Mouse (Mus musculus): ENCODE data around the gene Ctc1. TPM values are rescaled to one million over a fixed set of nuclear protein-coding genes. Genes with fewer than 3 reads are reported as not detected.

The Ctc1 gene
- total RNA-seq, 2 experiments from 2014 or later: 22.4 to 66.2 TPM

DNA sequence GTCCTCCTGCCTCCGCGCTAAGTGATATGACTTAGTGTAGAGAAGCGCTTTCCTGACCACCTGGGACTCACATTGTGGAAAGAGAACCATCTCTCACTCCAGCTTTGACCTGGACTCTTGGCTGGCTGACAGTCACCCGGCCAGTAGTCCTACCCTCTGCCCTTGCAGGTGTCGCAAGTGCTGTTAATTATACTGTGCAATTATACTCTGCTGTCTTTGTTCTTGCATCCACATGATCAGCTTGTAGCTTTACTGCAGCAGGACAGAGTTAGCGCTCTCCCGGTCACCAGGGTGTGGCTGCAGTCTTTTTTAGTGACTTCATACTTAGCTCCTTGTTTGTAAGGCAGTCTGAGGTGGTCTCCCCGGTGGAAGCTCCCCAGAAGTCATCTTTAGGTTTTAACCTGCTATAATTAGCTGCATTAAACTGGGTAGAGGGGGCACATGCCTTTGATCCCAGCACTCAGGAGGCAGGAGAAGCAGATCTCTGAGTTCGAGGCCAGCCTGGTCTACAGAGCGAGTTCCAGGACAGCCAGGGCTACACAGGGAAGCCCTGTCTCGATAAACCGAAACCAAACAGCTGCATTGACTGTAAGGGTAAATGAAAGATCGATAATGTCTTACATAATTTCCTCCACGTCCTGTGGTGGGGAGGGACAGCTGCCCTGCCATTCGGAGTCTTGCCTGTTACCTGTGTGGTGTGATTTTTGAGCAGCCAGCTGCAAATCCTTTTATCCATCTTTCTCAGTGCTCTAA, 64.6 kb downstream of the Ctc1 start:
- ATAC-seq (replicated peaks; ENCODE audit: poor library complexity, severe bottlenecking): 0 out of 2 replicates have a peak, but pooled peaks have one; percentile 12

DNA sequence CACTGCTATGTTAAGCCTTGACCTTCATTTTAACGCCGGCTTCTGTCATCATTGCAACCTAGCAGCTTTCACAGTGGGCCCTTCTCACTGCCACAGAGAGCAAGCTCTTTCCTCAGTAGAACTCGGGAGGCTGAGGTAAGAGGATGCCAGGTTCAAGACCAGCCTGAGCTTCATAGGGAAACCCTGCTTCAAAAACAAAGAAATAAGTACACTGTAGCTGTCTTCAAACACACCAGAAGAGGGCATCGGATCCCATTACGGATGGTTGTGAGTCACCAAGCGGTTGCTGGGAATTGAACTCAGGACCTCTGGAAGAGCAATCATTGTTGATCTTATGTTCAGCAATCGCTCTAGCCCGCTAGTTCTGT, 65.1 kb downstream of the Ctc1 start:
- no peak for ATAC-seq (replicated peaks; ENCODE audit: poor library complexity, severe bottlenecking)

DNA sequence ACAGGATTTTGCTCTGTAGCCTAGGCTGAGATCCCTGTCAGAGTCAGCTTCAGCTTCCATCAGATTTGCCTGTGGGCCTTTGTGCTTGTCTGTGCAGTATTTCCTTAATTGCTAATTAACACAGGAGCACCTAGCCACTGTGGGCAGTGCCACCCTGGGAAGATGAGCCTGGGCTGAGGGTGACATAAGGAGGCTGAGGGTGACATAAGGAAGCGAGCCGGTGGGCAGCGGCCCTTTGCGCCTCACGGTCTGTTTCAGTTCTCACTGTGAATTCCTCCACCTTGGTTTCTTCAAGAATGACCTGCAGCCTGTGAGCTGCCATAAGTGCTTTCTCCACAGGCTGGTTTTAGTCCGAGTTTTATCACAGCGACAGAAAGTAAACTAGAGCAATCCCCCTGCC, 65.9 kb downstream of the Ctc1 start:
- ATAC-seq (replicated peaks; ENCODE audit: poor library complexity, severe bottlenecking): no peak

DNA sequence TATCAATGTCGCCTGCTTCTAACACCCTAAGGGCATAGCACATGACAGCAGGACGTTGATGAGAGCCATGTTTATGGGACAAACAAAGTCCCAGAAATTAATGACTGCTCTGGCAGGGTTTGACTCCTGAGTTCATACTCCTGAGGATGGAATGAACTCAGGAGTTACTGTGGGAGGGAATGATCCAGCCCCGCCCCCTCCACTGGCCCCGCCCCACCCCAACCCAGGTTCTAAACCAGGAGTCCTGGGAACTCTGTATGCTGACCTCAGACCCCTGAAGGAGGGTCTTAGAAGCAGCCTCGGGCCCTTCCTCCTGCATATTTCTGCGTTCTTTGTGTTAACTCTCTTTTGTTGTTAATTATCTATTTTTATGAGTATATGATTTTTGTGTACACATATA, 69.9 kb downstream of the Ctc1 start:
- ATAC-seq (replicated peaks; ENCODE audit: poor library complexity, severe bottlenecking): no peak

Other genes with a start within 250 kb of the Ctc1 start
- gene Ndel1, start 144.1 kb upstream of the Ctc1 start, total RNA-seq (2014; fragmentation: Nextera tagmentation): 18.9 and 24.5 TPM in 2 replicates
- gene Ndel1, start 144.1 kb upstream of the Ctc1 start, total RNA-seq (2017): 41.7 and 42.7 TPM in 2 replicates
- gene Rnf222, start 127.4 kb upstream of the Ctc1 start, total RNA-seq (2014; fragmentation: Nextera tagmentation): not detected in 2 replicates
- gene Rnf222, start 127.4 kb upstream of the Ctc1 start, total RNA-seq (2017): not detected in 2 replicates
- 5,141 and 5,287 TPM in 2 replicates for gene Rpl26, start 114.3 kb upstream of the Ctc1 start, total RNA-seq (2014; fragmentation: Nextera tagmentation)
- 5,847 and 6,613 TPM in 2 replicates for gene Rpl26, start 114.3 kb upstream of the Ctc1 start, total RNA-seq (2017)
- gene Odf4, start 88.8 kb upstream of the Ctc1 start, total RNA-seq (2014; fragmentation: Nextera tagmentation): not detected in 2 replicates
- gene Odf4, start 88.8 kb upstream of the Ctc1 start, total RNA-seq (2017): not detected in 2 replicates
- 0.30 TPM in 1 of 2 replicates, not detected in the other for gene Arhgef15, start 58.4 kb upstream of the Ctc1 start, total RNA-seq (2014; fragmentation: Nextera tagmentation)
- gene Arhgef15, start 58.4 kb upstream of the Ctc1 start, total RNA-seq (2017): 0.04 and 0.05 TPM in 2 replicates
- 3.5 and 5.6 TPM in 2 replicates for gene Slc25a35, start 47.8 kb upstream of the Ctc1 start, total RNA-seq (2014; fragmentation: Nextera tagmentation)
- gene Slc25a35, start 47.8 kb upstream of the Ctc1 start, total RNA-seq (2017): 0.47 and 1.1 TPM in 2 replicates
- gene Rangrf, start 40.7 kb upstream of the Ctc1 start, total RNA-seq (2014; fragmentation: Nextera tagmentation): 87.2 and 120 TPM in 2 replicates
- 47.6 and 56.5 TPM in 2 replicates for gene Rangrf, start 40.7 kb upstream of the Ctc1 start, total RNA-seq (2017)
- gene Pfas, start 7.5 kb upstream of the Ctc1 start, total RNA-seq (2014; fragmentation: Nextera tagmentation): 47.3 and 48.4 TPM in 2 replicates
- 45.5 and 56.2 TPM in 2 replicates for gene Pfas, start 7.5 kb upstream of the Ctc1 start, total RNA-seq (2017)
- gene Aurkb, start 29.7 kb downstream of the Ctc1 start, total RNA-seq (2014; fragmentation: Nextera tagmentation): 80.2 and 105 TPM in 2 replicates
- 102 and 122 TPM in 2 replicates for gene Aurkb, start 29.7 kb downstream of the Ctc1 start, total RNA-seq (2017)
- gene Borcs6, start 43.8 kb downstream of the Ctc1 start, total RNA-seq (2014; fragmentation: Nextera tagmentation): 2.0 and 11.4 TPM in 2 replicates
- 9.4 TPM in 2 replicates for gene Borcs6, start 43.8 kb downstream of the Ctc1 start, total RNA-seq (2017)
- 15.1 and 48.9 TPM in 2 replicates for gene Tmem107, start 54.9 kb downstream of the Ctc1 start, total RNA-seq (2014; fragmentation: Nextera tagmentation)
- 10.4 and 24.9 TPM in 2 replicates for gene Tmem107, start 54.9 kb downstream of the Ctc1 start, total RNA-seq (2017)
- gene Vamp2, start 72.6 kb downstream of the Ctc1 start, total RNA-seq (2014; fragmentation: Nextera tagmentation): 59.2 and 63.1 TPM in 2 replicates
- 7.2 and 8.6 TPM in 2 replicates for gene Vamp2, start 72.6 kb downstream of the Ctc1 start, total RNA-seq (2017)
- 10.3 and 11.7 TPM in 2 replicates for gene Per1, start 79.3 kb downstream of the Ctc1 start, total RNA-seq (2014; fragmentation: Nextera tagmentation)
- 9.4 and 9.8 TPM in 2 replicates for gene Per1, start 79.3 kb downstream of the Ctc1 start, total RNA-seq (2017)
- gene Hes7, start 104.5 kb downstream of the Ctc1 start, total RNA-seq (2014; fragmentation: Nextera tagmentation): not detected in 2 replicates
- gene Hes7, start 104.5 kb downstream of the Ctc1 start, total RNA-seq (2017): not detected in 2 replicates
- gene 9130213A22Rik, start 106.7 kb downstream of the Ctc1 start, total RNA-seq (2014; fragmentation: Nextera tagmentation): 0.17 TPM in 1 of 2 replicates, not detected in the other
- gene 9130213A22Rik, start 106.7 kb downstream of the Ctc1 start, total RNA-seq (2017): not detected in 2 replicates
- not detected in 2 replicates for gene Aloxe3, start 110.0 kb downstream of the Ctc1 start, total RNA-seq (2014; fragmentation: Nextera tagmentation)
- gene Aloxe3, start 110.0 kb downstream of the Ctc1 start, total RNA-seq (2017): not detected in 2 replicates
- not detected in 2 replicates for gene Alox12b, start 141.1 kb downstream of the Ctc1 start, total RNA-seq (2014; fragmentation: Nextera tagmentation)
- not detected in 2 replicates for gene Alox12b, start 141.1 kb downstream of the Ctc1 start, total RNA-seq (2017)
- not detected in 2 replicates for gene Alox8, start 181.9 kb downstream of the Ctc1 start, total RNA-seq (2014; fragmentation: Nextera tagmentation)
- not detected in 2 replicates for gene Alox8, start 181.9 kb downstream of the Ctc1 start, total RNA-seq (2017)
- gene Gucy2e, start 221.1 kb downstream of the Ctc1 start, total RNA-seq (2014; fragmentation: Nextera tagmentation): not detected in 2 replicates
- gene Gucy2e, start 221.1 kb downstream of the Ctc1 start, total RNA-seq (2017): not detected in 2 replicates

Data from granulocyte monocyte progenitor cell, adult 5-6 weeks (primary cell).